Mouse (Mus musculus) gonadal fat pad, adult 2 months (tissue): ENCODE data around the gene Zmynd10. TPM values are rescaled to one million over a fixed set of nuclear protein-coding genes. Genes with fewer than 3 reads are reported as not detected.

Experiments
- DNase-seq: peaks from one replicate; pipeline ENCODE4 v3.0.0-alpha.2; 2012; ENCODE audit warnings: low read depth
- polyA plus RNA-seq: library from polyadenylated mRNA; depleted of rRNA; stranded (reverse); fragments of >200 nt; gene quantifications from 2 replicates; pipeline ENCODE4 v1.2.3, GENCODE M21; 2012

The Zmynd10 gene
- polyA plus RNA-seq, 1 experiment = 8.4 TPM

GRCm38 (mm10) chr9:107580501-107581317 is 33.6 kb downstream of the Zmynd10 start, which contains the start of gene Hyal3:
Gene Hyal3, plus strand, starts transcription at chr9:107580818.
- DNase-seq = no peak

- DNase-seq = no peak
These were observed 34.5 kb downstream of the Zmynd10 start for GRCm38 (mm10) chr9:107581584-107581983.

GRCm38 (mm10) chr9:107582509-107583062 is 35.5 kb downstream of the Zmynd10 start:
- DNase-seq = no peak

- DNase-seq = no peak
These were observed 36.1 kb downstream of the Zmynd10 start for GRCm38 (mm10) chr9:107583174-107583573.

- DNase-seq = no peak
These were observed 39.4 kb downstream of the Zmynd10 start for GRCm38 (mm10) chr9:107586504-107586903.

GRCm38 (mm10) chr9:107586974-107587832 is 40.1 kb downstream of the Zmynd10 start, which contains the start of gene Ifrd2:
Gene Ifrd2, plus strand, starts transcription at chr9:107587642.
- no peak for DNase-seq

- no peak for DNase-seq
These were observed 40.9 kb downstream of the Zmynd10 start for GRCm38 (mm10) chr9:107587833-107588639.

- DNase-seq = no peak
These were observed 43.1 kb downstream of the Zmynd10 start for GRCm38 (mm10) chr9:107590058-107590772.

GRCm38 (mm10) chr9:107590773-107591060 is 43.6 kb downstream of the Zmynd10 start:
- DNase-seq = no peak

- DNase-seq = no peak
These were observed 46.2 kb downstream of the Zmynd10 start for GRCm38 (mm10) chr9:107593101-107593976.

- DNase-seq = no peak
These were observed 47.4 kb downstream of the Zmynd10 start for GRCm38 (mm10) chr9:107594281-107595062.

GRCm38 (mm10) chr9:107596619-107597569 is 49.8 kb downstream of the Zmynd10 start:
- DNase-seq = no peak

- no peak for DNase-seq
These were observed 51.3 kb downstream of the Zmynd10 start for GRCm38 (mm10) chr9:107598385-107598784.

- no peak for DNase-seq
These were observed 52.3 kb downstream of the Zmynd10 start for GRCm38 (mm10) chr9:107599433-107599832.

GRCm38 (mm10) chr9:107599842-107600241 is 52.7 kb downstream of the Zmynd10 start:
- no peak for DNase-seq

- DNase-seq = no peak
These were observed 53.6 kb downstream of the Zmynd10 start for GRCm38 (mm10) chr9:107600745-107601144.
